Mouse (Mus musculus) ES-Bruce4 (cell line): ENCODE results near the gene Kiss1. TPM values are rescaled to one million over a fixed set of nuclear protein-coding genes. Genes with fewer than 3 reads are reported as not detected.

Experiments used
- H3K27ac ChIP-seq: 2 replicates; pipeline ENCODE4 v1.5.1; 2012; ENCODE audit warnings: low read length, inconsistent platforms; ENCODE audit not compliant: insufficient read depth
- H3K27me3 ChIP-seq: 2 replicates; pipeline ENCODE4 v1.6.1; 2012; ENCODE audit warnings: mild to moderate bottlenecking, low read length, inconsistent platforms; ENCODE audit not compliant: control insufficient read depth, poor library complexity, insufficient read depth, severe bottlenecking
- H3K36me3 ChIP-seq: 2 replicates; pipeline ENCODE4 v1.6.1; 2012; ENCODE audit warnings: inconsistent platforms, mild to moderate bottlenecking, low read length, moderate library complexity; ENCODE audit not compliant: control insufficient read depth, poor library complexity, insufficient read depth, severe bottlenecking
- H3K4me1 ChIP-seq: one replicate; pipeline ENCODE4 v1.8.1; 2011; ENCODE audit warnings: low read length; ENCODE audit not compliant: control insufficient read depth, insufficient read depth
- H3K4me3 ChIP-seq: 2 replicates; pipeline ENCODE4 v1.5.1; 2011; ENCODE audit warnings: low read depth, mild to moderate bottlenecking, low read length
- H3K9ac ChIP-seq: 2 replicates; pipeline ENCODE4 v1.6.1; 2012; ENCODE audit warnings: low read depth, mild to moderate bottlenecking, inconsistent platforms; ENCODE audit not compliant: poor library complexity, severe bottlenecking
- H3K9me3 ChIP-seq: replicated peaks from 2 replicates; pipeline ENCODE4 v1.6.1; 2012; ENCODE audit warnings: mild to moderate bottlenecking, low read length, inconsistent platforms; ENCODE audit not compliant: control insufficient read depth, poor library complexity, insufficient read depth, severe bottlenecking
- CTCF ChIP-seq: IDR thresholded peaks from one replicate; pipeline ENCODE4 v1.8.1; 2011; ENCODE audit warnings: low read depth, low read length
- EP300 ChIP-seq: IDR thresholded peaks from 2 replicates; pipeline ENCODE4 v1.6.1; 2011; ENCODE audit warnings: low read depth, low read length; ENCODE audit not compliant: insufficient read depth
- POLR2A ChIP-seq: IDR thresholded peaks from one replicate; pipeline ENCODE4 v1.8.1; 2011; ENCODE audit warnings: low read length; ENCODE audit not compliant: insufficient read depth
- polyA plus RNA-seq: library from polyadenylated mRNA; stranded (reverse); fragments of >200 nt; gene quantifications from 2 replicates; pipeline ENCODE4 v1.2.4, GENCODE M21; 2011; ENCODE audit warnings: low read depth; ENCODE audit not compliant: missing spikeins, insufficient read depth, insufficient read length

Gene Kiss1
- polyA plus RNA-seq, 1 experiment: not detected

GRCm38 (mm10) chr1:133347693-133348520, 26.2 kb downstream of the Kiss1 start:
- TF ChIP-seq EP300: no peak
- Histone ChIP-seq H3K27me3 (no peaks in the 10 kb centered on the region), H3K4me3 (no peak overlapping the region), H3K27ac (no peak overlapping the region), H3K36me3 (no peaks in the 10 kb centered on the region), H3K9me3 (no peaks in the 10 kb centered on the region), H3K9ac (no peak overlapping the region), H3K4me1 (no peaks in the 10 kb centered on the region)

GRCm38 (mm10) chr1:133350210-133350609, 28.5 kb downstream of the Kiss1 start, which contains the start of gene Ren1:
TSS of gene Ren1 (plus strand) at chr1:133350510.
- Histone ChIP-seq H3K27me3 (no peaks in the 10 kb centered on the region), H3K4me1 (no peaks in the 10 kb centered on the region), H3K4me3 (no peak within 1 kb of the TSS), H3K27ac (no peak within 1 kb of the TSS), H3K9me3 (no peaks in the 10 kb centered on the region), H3K9ac (no peak within 1 kb of the TSS), H3K36me3 (no peaks in the 10 kb centered on the region)
- no peak for TF ChIP-seq POLR2A
- TF ChIP-seq EP300: no peak
- no peak for TF ChIP-seq CTCF

DNA sequence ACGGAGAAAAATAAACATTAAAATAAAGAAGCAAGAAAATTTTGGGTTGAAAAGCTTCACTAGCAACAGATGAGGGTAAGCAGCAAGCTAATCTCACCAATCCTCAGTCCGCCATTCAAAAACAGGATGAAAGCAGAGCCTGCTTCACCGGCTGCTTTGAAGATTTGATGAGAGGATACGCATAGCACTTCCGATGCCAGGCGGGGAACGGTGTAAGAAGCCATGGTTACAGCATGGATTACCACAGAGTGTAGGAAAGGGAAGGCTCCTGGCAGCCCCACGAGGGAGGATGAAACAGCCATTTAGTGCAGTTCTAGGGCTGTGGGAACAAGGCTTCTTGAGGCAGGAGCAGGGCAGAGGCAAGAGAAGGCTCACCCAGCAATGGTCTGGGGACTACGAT, 30.1 kb downstream of the Kiss1 start:
- no peaks in the 10 kb centered on the region for H3K27me3 ChIP-seq
- no peaks in the 10 kb centered on the region for H3K9me3 ChIP-seq
- TF ChIP-seq EP300 (no peak), CTCF (no peak), POLR2A (no peak)
- no peak overlapping the region for H3K4me3 ChIP-seq
- no peak overlapping the region for H3K27ac ChIP-seq
- no peak overlapping the region for H3K9ac ChIP-seq
- no peaks in the 10 kb centered on the region for H3K4me1 ChIP-seq
- no peaks in the 10 kb centered on the region for H3K36me3 ChIP-seq

DNA sequence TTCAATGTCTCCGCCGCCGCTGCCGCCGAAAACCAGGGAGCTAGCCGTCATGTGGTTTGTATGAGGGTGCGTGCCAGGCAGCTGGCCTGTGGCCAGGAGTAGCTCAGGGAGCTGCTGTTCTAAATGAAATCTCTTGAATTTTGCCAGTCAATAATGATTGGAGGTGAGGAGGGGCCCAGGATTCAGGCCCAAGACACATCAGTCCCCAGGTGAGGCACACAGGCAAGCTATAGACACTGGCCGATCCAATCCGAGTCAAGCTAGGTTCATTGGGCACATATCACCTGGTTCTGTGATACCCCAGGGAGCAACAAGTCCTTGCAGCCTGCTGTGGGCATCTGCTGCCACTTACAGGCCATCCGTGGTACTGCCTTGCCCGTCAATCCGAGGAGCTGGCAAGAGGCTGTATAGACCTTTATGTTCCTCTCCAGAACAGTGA, 31.7 kb downstream of the Kiss1 start:
- H3K27me3 ChIP-seq: no peaks in the 10 kb centered on the region
- no peak overlapping the region for H3K27ac ChIP-seq
- H3K9me3 ChIP-seq: no peaks in the 10 kb centered on the region
- TF ChIP-seq EP300 (no peak), POLR2A (no peak), CTCF (peak; percentile 97)
- H3K9ac ChIP-seq: no peak overlapping the region
- no peaks in the 10 kb centered on the region for H3K4me1 ChIP-seq
- H3K36me3 ChIP-seq: no peaks in the 10 kb centered on the region
- no peak overlapping the region for H3K4me3 ChIP-seq

GRCm38 (mm10) chr1:133355469-133355868, 33.8 kb downstream of the Kiss1 start:
- H3K27ac ChIP-seq: no peak overlapping the region
- no peaks in the 10 kb centered on the region for H3K36me3 ChIP-seq
- no peaks in the 10 kb centered on the region for H3K27me3 ChIP-seq
- no peak overlapping the region for H3K9ac ChIP-seq
- TF ChIP-seq EP300 (no peak), POLR2A (no peak), CTCF (no peak)
- no peaks in the 10 kb centered on the region for H3K4me1 ChIP-seq
- no peak overlapping the region for H3K4me3 ChIP-seq
- H3K9me3 ChIP-seq: no peaks in the 10 kb centered on the region

DNA sequence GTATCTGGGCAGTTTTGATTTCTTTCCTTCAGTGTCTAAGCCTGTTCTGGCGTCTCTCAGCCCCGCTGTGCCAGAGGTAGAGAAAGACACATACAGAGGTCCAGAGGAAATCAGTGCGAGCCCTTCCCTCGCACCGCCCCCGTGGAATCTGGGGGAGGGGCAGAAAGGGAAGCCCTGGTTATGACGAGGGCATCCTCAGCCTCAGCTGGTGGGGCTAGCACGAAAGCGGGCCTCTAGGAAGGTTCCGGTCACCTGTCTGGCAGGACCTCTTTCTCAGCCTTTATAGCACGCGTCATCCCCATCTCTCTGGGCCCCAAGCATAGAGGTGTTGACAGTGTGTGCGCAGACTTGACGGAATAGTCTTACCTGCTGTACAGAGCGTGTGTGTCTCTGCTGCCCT, 34.2 kb downstream of the Kiss1 start:
- no peaks in the 10 kb centered on the region for H3K9me3 ChIP-seq
- no peak overlapping the region for H3K27ac ChIP-seq
- no peaks in the 10 kb centered on the region for H3K27me3 ChIP-seq
- no peak for TF ChIP-seq EP300
- no peak for TF ChIP-seq POLR2A
- TF ChIP-seq CTCF: no peak
- no peak overlapping the region for H3K4me3 ChIP-seq
- no peaks in the 10 kb centered on the region for H3K4me1 ChIP-seq
- H3K36me3 ChIP-seq: no peaks in the 10 kb centered on the region
- H3K9ac ChIP-seq: no peak overlapping the region
